Mouse (Mus musculus): ENCODE data around the gene Macc1. TPM values are rescaled to one million over a fixed set of nuclear protein-coding genes. Genes with fewer than 3 reads are reported as not detected.

The Macc1 gene
- polyA plus RNA-seq, 1 experiment = not detected

DNA sequence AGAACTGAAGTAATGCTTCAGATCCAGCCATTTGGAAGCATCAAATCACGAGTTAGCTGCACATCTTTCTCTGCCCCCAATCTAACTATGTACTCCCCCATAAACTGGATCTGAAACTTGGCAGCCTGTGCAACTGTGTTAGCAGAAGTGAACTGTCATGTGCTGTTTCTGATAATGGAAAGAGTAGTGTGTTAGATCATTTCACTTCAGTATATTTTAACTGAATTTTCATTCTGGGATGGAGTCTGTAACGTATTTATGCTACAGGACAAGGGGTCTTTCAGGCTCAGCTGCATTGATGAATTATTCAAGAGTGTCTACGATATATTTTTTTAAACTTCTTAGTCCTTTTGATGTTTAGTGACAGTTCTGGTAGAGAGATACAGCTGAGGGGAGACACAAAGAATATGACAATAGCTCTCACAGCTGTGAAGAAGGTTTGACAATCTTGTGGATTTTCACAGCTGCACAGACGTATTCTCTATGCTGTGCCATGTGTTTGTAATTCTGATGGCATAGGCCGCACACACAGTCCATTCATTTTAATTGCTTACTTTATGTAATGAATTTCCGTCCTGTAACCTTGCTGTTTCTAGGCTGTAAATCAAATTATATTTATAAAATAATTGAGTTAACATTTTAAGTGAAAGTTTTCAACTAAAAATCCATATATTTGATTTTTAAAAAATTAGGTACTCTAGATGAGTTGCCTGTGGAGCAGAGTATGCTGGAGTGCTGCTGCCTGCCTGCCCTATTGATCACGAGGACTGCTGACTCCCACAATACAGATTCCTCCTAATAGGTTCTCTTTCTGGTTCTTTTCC lies 43.6 kb downstream of the Macc1 start:
- no peak for DNase-seq (ENCODE audit: low read depth in 1 of 2, low spot score in 2 of 2)
- no peaks in the 10 kb centered on the region for H3K4me1 ChIP-seq (ENCODE audit: control insufficient read depth, insufficient read depth, insufficient read length)
- no peak overlapping the region for H3K4me3 ChIP-seq (ENCODE audit: extremely low read depth, insufficient read depth, insufficient read length)
- TF ChIP-seq CTCF (IDR thresholded peaks at IDR 0.05; ENCODE audit: extremely low read depth, insufficient read depth, insufficient read length, insufficient replicate concordance) (no peak), POLR2A (IDR thresholded peaks at IDR 0.05; ENCODE audit: low read depth, low read length) (no peak)
- 79% methylated on average over 7 of the region's 7 CpGs for whole genome bisulfite sequencing
- no peaks in the 10 kb centered on the region for H3K36me3 ChIP-seq (ENCODE audit: control insufficient read depth, insufficient read depth, low read length)
- no peak overlapping the region for H3K27ac ChIP-seq (ENCODE audit: insufficient read depth, low read length)
- no peaks in the 10 kb centered on the region for H3K27me3 ChIP-seq (ENCODE audit: control insufficient read depth, insufficient read depth, low read length)

DNA sequence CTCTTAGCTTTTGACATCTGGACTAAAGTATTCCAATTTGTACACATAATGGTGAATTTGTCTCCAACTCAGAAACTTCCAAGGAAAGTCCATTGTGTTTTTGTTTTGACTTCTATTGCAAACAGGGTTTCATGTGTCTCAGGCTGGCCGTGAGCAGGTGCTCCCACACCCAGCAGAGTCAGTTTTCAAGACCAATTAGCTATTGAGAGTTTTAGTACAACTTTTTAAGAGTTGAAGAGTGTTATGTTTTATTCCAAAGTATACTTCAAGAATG lies 44.1 kb downstream of the Macc1 start:
- Histone ChIP-seq H3K4me1 (ENCODE audit: control insufficient read depth, insufficient read depth, insufficient read length) (no peaks in the 10 kb centered on the region), H3K27ac (ENCODE audit: insufficient read depth, low read length) (no peak overlapping the region), H3K36me3 (ENCODE audit: control insufficient read depth, insufficient read depth, low read length) (no peaks in the 10 kb centered on the region), H3K4me3 (ENCODE audit: extremely low read depth, insufficient read depth, insufficient read length) (no peak overlapping the region), H3K27me3 (ENCODE audit: control insufficient read depth, insufficient read depth, low read length) (no peaks in the 10 kb centered on the region)
- TF ChIP-seq POLR2A (IDR thresholded peaks at IDR 0.05; ENCODE audit: low read depth, low read length) = no peak
- no peak for TF ChIP-seq CTCF (IDR thresholded peaks at IDR 0.05; ENCODE audit: extremely low read depth, insufficient read depth, insufficient read length, insufficient replicate concordance)
- 81% methylated on average over 1 of the region's 1 CpGs for WGBS
- no peak for DNase-seq (ENCODE audit: low read depth in 1 of 2, low spot score in 2 of 2)

DNA sequence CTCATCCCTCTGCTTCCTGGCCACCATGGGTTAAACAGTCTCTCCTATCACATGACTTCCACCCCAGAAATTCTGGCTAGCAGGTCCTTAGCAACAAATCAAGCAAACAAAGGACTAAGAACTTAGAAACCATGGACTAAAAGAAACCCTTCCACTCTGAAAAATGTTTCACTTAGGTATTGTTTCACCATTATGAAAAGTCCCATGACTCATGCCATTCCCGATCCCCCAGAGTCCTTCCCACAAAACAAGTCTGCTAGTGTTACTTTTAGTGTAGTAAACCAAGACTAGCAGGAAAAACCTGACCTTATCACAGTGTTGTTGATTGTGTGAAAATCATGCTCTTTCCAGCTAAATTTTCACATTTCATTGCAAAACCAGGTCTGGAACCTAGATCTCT lies 51.0 kb downstream of the Macc1 start:
- 82% methylated on average over 1 of the region's 1 CpGs for WGBS
- no peak overlapping the region for H3K4me3 ChIP-seq (ENCODE audit: extremely low read depth, insufficient read depth, insufficient read length)
- H3K27ac ChIP-seq (ENCODE audit: insufficient read depth, low read length) = no peak overlapping the region
- DNase-seq (ENCODE audit: low read depth in 1 of 2, low spot score in 2 of 2) = no peak
- no peak for TF ChIP-seq POLR2A (IDR thresholded peaks at IDR 0.05; ENCODE audit: low read depth, low read length)
- no peak for TF ChIP-seq CTCF (IDR thresholded peaks at IDR 0.05; ENCODE audit: extremely low read depth, insufficient read depth, insufficient read length, insufficient replicate concordance)
- H3K36me3 ChIP-seq (ENCODE audit: control insufficient read depth, insufficient read depth, low read length) = no peaks in the 10 kb centered on the region
- no peaks in the 10 kb centered on the region for H3K4me1 ChIP-seq (ENCODE audit: control insufficient read depth, insufficient read depth, insufficient read length)
- no peaks in the 10 kb centered on the region for H3K27me3 ChIP-seq (ENCODE audit: control insufficient read depth, insufficient read depth, low read length)

GRCm38 (mm10) chr12:119369832-119370231 lies 55.8 kb downstream of the Macc1 start:
- no peak for DNase-seq (ENCODE audit: low read depth in 1 of 2, low spot score in 2 of 2)
- no peak overlapping the region for H3K27ac ChIP-seq (ENCODE audit: insufficient read depth, low read length)
- no peaks in the 10 kb centered on the region for H3K36me3 ChIP-seq (ENCODE audit: control insufficient read depth, insufficient read depth, low read length)
- 19% methylated on average over 4 of the region's 4 CpGs for WGBS
- no peaks in the 10 kb centered on the region for H3K27me3 ChIP-seq (ENCODE audit: control insufficient read depth, insufficient read depth, low read length)
- H3K4me3 ChIP-seq (ENCODE audit: extremely low read depth, insufficient read depth, insufficient read length) = no peak overlapping the region
- TF ChIP-seq CTCF (IDR thresholded peaks at IDR 0.05; ENCODE audit: extremely low read depth, insufficient read depth, insufficient read length, insufficient replicate concordance) = no peak
- H3K4me1 ChIP-seq (ENCODE audit: control insufficient read depth, insufficient read depth, insufficient read length) = no peaks in the 10 kb centered on the region

DNA sequence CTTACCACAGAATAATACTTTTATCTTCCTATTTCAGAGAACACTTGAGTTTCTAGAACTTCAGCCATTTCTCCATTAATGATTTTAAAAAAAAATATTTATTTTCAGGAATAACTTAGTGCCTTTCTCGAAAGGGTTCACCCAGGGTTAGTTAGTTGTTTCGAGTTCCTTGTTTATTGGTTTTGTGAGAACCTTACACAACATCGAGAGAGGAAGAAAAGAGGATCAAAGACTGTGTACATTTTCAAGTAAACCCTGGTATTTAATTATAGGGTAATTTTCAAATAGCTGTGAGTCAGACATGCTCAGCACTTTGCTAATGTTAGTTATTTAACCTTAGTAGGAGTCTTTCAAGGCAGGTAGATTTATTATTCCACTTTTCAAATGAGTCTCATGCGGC lies 58.3 kb downstream of the Macc1 start:
- no peak overlapping the region for H3K4me3 ChIP-seq (ENCODE audit: extremely low read depth, insufficient read depth, insufficient read length)
- no peak overlapping the region for H3K27ac ChIP-seq (ENCODE audit: insufficient read depth, low read length)
- H3K27me3 ChIP-seq (ENCODE audit: control insufficient read depth, insufficient read depth, low read length) = no peaks in the 10 kb centered on the region
- WGBS = 63% methylated on average over 4 of the region's 4 CpGs
- no peaks in the 10 kb centered on the region for H3K4me1 ChIP-seq (ENCODE audit: control insufficient read depth, insufficient read depth, insufficient read length)
- H3K36me3 ChIP-seq (ENCODE audit: control insufficient read depth, insufficient read depth, low read length) = no peaks in the 10 kb centered on the region
- DNase-seq (ENCODE audit: low read depth in 1 of 2, low spot score in 2 of 2) = no peak
- no peak for TF ChIP-seq POLR2A (IDR thresholded peaks at IDR 0.05; ENCODE audit: low read depth, low read length)
- no peak for TF ChIP-seq CTCF (IDR thresholded peaks at IDR 0.05; ENCODE audit: extremely low read depth, insufficient read depth, insufficient read length, insufficient replicate concordance)

GRCm38 (mm10) chr12:119376879-119377278 lies 62.8 kb downstream of the Macc1 start:
- TF ChIP-seq POLR2A (IDR thresholded peaks at IDR 0.05; ENCODE audit: low read depth, low read length) (no peak), CTCF (IDR thresholded peaks at IDR 0.05; ENCODE audit: extremely low read depth, insufficient read depth, insufficient read length, insufficient replicate concordance) (no peak)
- Histone ChIP-seq H3K4me3 (ENCODE audit: extremely low read depth, insufficient read depth, insufficient read length) (no peak overlapping the region), H3K4me1 (ENCODE audit: control insufficient read depth, insufficient read depth, insufficient read length) (no peaks in the 10 kb centered on the region), H3K27me3 (ENCODE audit: control insufficient read depth, insufficient read depth, low read length) (no peaks in the 10 kb centered on the region), H3K27ac (ENCODE audit: insufficient read depth, low read length) (no peak overlapping the region), H3K36me3 (ENCODE audit: control insufficient read depth, insufficient read depth, low read length) (no peaks in the 10 kb centered on the region)
- DNase-seq (ENCODE audit: low read depth in 1 of 2, low spot score in 2 of 2) = no peak

- 80% methylated on average over 1 of the region's 1 CpGs for WGBS
- Histone ChIP-seq H3K36me3 (ENCODE audit: control insufficient read depth, insufficient read depth, low read length) (no peaks in the 10 kb centered on the region), H3K4me3 (ENCODE audit: extremely low read depth, insufficient read depth, insufficient read length) (no peak overlapping the region), H3K27me3 (ENCODE audit: control insufficient read depth, insufficient read depth, low read length) (no peaks in the 10 kb centered on the region), H3K27ac (ENCODE audit: insufficient read depth, low read length) (no peak overlapping the region), H3K4me1 (ENCODE audit: control insufficient read depth, insufficient read depth, insufficient read length) (no peaks in the 10 kb centered on the region)
- no peak for DNase-seq (ENCODE audit: low read depth in 1 of 2, low spot score in 2 of 2)
- no peak for TF ChIP-seq CTCF (IDR thresholded peaks at IDR 0.05; ENCODE audit: extremely low read depth, insufficient read depth, insufficient read length, insufficient replicate concordance)
Observed at GRCm38 (mm10) chr12:119381839-119382238, 67.8 kb downstream of the Macc1 start.

Measured in spleen, adult 2 months (tissue).